Mouse (Mus musculus) urinary bladder, postnatal 25 days (tissue): Measurements from ENCODE around the gene Myo6.
"Not testable (repeated sequence)": the region's sequence is repeated elsewhere in the genome, so short reads cannot be mapped to it uniquely, and the experiment has no call there.

ENCODE experiments used
- DNase-seq: peaks from one replicate; pipeline ENCODE4 v3.0.0; 2022; ENCODE audit warnings: low spot score

Myo6 gene

DNA sequence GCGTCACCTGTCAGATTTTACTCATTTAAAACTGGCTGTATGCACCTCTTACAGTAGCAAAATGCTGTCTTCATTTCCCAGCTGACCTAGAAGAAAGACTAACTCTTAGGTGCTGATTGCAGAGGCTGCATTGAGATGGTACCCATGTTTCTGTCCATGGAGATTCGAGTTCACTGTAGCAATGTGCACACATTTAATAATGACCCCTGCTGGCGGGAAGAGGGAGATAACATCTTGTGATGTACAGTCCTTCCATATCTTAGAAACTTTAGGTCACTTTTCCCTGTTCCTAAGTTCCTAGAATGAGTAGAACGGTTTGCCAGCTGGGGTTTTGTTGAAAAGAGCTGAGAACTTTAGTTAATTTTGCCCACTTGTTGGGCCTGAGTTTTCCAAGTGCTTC lies 138.7 kb downstream of the Myo6 start:
- DNase-seq, result no peak

DNA sequence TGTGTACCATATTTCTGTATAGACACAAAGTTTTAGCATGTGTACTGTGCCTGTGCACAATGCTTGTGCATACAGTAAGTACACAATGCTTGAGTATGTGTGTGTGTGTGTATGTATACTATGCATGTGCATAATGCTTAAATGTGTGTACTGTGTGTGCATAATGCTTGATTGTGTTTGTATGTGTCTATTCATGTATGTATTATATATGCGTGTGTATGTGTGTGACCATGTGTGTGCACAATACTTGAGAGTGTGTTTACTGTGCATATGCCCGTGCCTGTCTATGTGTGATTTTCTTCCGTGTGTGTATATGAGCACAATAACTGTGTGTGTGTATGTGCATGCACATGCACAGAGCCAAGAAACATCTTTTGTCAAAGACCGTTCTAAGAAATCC lies 141.6 kb downstream of the Myo6 start:
- no peak for DNase-seq

- DNase-seq, result no peak
Measured at GRCm38 (mm10) chr9:80306853-80307252, 142.0 kb downstream of the Myo6 start.

GRCm38 (mm10) chr9:80307629-80308028 lies 142.8 kb downstream of the Myo6 start:
- DNase-seq, result no peak

- DNase-seq, result no peak
Measured at GRCm38 (mm10) chr9:80313610-80314009, 148.8 kb downstream of the Myo6 start.

DNA sequence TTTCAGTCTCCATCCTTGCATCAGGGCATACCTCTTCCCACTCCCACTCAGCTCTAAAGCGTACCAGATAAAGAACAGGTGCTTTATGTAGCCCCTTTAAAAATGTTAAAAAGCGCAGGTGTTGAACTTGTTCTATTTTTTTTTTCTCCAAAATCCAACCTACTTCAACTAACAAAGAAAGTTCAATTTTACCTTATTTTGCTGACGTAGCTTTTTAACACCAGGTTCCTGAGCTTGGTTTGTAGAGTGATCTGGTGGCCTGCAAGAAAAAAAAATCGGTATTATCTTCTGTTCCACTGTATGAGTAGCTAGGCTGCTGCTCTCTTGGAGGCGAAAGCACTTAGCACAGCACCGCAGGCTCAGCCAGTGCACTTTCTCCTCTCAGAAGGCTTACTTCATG lies 151.1 kb downstream of the Myo6 start:
- no peak for DNase-seq

GRCm38 (mm10) chr9:80318027-80318426 lies 153.2 kb downstream of the Myo6 start:
- DNase-seq, result no peak

DNA sequence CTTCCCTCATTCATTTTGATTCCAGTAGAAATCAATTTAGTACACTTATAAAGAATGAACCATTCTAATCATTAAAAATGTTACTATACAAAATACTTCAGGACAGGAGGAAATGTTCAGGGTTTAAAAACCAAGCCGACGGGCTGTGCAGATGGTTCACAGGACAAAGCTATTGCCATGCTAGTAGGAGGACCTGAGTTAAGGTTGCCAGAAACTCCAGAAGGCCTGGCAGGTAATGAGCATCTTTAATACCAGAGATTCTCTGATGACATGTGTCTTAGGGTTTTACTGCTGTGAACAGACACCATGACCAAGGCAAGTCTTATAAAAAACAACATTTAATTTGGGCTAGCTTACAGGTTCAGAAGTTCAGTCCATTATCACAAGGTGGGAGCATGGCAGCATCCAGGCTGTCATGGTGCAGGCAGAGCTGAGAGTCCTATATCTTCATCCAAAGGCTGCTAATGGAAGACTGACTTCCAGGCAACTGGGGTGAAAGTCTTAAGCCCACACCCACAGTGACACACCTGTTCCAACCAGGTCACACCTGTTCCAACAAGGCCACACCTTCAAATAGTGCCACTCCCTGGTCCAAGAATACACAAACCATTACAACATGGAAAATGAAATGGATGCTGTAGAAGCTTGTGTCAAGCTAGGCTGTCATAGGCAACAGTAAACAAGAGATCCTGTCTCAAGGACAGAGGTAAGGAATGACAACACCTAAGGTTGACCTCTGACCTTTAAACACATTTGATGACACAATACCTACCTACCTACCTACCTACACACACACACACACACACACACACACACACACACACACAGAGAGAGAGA lies 156.4 kb downstream of the Myo6 start:
- DNase-seq, result not testable (repeated sequence)

GRCm38 (mm10) chr9:80332153-80332552 lies 167.3 kb downstream of the Myo6 start:
- DNase-seq, result peak; percentile 6

GRCm38 (mm10) chr9:80333466-80333865 lies 168.6 kb downstream of the Myo6 start:
- no peak for DNase-seq

DNA sequence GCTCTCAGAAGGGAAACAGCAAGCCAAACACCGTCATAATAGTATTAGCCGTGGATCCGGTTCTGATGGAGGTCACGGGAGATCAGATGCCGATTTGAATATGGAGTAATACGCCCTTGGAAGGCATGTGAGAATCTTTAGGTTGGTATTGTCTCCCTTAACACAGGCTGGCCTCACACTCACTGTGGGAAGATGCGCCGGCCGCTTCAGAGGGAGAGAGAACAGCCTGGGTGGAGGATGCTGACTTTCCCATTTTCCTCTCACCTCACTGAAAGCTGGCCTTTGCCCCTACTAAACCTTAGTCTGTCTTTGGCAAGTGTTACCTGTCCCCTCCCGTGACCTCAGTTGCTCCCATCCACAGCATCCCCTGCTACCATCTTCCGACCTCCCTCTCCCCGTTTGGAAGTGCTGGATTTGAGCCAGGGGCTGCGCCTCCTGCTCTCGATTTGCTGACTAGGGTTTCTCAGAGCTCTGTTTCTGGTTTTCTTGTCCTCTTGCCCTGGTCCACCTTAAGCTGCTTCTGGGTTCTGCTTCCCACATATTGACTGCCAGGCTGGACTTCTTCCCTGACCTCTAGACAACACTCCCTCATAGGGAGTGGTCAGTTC lies 169.3 kb downstream of the Myo6 start:
- no peak for DNase-seq

DNA sequence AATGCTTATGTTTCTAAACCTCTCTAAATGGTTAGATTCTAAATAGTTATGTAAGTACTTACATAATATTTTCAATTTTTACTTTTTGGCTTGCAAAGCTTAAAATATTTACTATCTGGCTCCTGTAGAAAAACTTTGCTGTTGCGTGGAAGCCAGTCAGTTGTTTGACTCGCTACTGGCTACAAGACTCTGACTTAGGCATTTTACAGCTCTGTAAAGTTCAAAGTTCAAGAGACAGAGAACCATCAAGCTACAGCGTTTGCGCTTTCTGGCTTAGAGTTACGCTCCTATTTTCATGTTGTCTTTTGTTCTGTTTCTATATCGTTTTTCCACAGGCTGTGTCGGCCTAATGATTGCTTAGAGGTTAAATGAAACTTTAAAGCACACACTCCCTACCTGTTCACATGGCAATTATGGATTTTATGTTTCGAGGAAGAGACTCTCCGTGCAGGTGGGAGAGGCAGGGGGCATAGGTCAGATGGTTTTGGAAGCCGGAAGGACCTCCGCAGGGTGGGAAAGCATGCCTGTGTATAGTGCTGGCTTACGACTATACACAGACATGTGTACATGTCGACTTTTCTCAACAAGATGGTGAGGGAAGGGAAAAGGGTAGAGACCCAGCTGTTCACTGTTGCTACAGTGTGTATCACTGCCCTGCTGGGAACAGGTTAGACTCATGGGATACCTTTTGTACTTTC lies 171.0 kb downstream of the Myo6 start:
- DNase-seq, result no peak

DNA sequence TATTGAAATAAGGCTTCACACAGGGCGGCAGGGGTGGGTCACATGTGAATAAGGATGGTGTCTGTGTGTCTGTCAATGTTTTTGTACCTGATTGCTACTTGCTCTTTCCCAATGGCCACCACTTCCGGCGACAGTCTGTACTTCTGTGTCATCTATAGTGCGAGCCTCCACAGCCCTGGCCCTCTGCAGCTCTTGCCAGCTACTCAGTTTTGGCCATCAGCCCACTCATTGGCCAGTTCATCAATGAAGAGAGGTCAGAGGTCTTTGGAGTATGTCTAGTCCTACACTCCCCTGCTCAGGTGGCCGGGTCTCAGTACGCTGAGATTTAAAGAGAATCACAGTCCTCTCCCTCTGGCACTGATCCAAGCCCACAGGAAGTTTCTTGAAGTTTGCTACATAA lies 173.2 kb downstream of the Myo6 start:
- no peak for DNase-seq

- no peak for DNase-seq
Measured at GRCm38 (mm10) chr9:80340927-80341326, 176.1 kb downstream of the Myo6 start.

GRCm38 (mm10) chr9:80341756-80342155 lies 176.9 kb downstream of the Myo6 start:
- DNase-seq, result no peak

DNA sequence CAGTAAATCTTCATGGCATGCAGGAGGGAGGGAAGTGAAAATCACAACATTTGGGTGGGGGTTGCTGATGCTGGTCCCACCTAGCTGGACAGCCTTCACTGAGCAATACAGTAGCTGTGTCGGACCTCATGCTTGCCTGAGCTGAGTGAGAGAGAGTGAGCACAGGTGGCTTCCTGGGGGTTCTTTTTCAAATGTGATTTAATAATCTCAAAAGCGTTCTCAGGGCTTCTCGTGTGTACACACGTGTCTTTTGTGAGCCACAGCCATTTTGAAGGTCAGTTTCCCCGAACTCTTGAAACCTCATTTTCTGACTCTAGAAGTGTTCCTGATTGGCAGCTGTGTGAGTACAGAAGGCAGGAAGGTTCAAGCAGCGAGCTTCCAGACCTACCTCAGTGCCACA lies 177.7 kb downstream of the Myo6 start:
- no peak for DNase-seq

- no peak for DNase-seq
Measured at GRCm38 (mm10) chr9:80344451-80345000, 179.7 kb downstream of the Myo6 start.

DNA sequence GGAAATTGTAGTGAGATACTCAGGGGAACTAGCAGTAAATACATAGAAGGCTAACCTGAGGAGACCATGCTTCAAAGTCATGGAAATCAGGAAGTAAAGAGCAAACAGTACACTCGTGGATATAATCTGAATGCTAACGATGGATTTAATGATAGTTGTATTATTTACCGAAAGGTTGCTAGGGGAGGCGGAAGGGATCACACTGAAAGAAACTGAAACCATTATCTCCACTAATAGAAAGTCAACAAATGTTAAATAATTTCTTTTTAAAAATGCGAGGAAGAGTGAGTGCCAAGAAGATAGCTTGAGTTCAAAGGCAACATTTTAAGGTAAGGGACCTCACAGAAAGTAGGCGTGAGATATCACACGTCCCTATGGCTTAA lies 186.5 kb downstream of the Myo6 start:
- no peak for DNase-seq

DNA sequence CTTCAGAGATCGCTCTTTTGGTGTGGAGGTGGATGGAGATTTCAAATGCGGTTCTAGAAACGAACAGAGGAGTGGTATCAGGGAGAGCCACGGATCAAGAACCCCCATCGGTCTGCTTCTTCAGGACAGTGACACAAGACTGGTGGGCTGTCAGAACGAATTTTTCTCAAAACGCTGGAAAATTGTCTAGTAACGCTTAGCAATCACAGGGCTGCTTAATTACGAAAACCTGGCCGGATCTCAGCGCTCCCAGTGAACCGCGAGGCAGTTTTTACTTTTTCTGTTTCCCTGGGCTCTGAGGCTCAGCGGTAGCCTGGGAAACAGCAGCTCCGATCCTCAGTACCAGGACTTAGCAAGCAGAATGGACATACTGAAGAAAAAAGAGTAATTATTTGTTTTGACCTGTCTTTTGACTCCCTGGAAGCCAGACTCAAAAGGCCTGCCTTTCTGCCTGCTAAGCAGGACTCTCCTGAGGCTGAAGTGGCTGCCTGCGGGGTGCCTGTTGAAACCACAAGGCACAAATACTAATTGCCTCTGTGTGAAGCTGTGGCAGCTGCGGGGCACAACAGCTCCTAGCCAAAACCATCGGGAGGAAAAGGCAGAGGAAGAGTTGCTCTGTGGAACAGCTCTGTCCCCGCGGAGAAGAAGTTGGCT lies 187.0 kb downstream of the Myo6 start:
- DNase-seq, result no peak

DNA sequence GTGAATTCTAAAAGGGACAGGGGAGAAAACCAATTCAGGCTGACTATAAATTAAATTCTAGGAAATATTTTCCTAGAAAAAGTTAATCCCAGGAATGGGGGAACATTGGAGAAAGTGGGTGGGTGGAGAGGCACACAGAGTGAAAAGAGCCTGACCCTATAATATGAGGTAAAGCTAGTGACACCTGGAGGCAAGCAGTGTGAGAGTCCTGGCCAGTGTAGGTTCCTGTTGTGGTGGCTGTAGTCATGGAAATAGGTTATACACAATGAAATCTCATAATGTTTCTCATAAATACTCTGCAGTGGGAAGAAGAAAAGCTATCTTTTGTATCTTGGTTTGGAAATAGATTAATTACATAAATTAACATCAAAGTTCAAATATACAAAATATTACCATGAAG lies 195.2 kb downstream of the Myo6 start:
- DNase-seq, result no peak
